Mouse (Mus musculus) kidney, adult 8-10 months (tissue): ENCODE results near the gene Dhx36.

Source experiments
- DNase-seq, 2 experiments: peaks; one replicate each; pipeline ENCODE4 v3.0.0; 2022

Gene Dhx36

DNA sequence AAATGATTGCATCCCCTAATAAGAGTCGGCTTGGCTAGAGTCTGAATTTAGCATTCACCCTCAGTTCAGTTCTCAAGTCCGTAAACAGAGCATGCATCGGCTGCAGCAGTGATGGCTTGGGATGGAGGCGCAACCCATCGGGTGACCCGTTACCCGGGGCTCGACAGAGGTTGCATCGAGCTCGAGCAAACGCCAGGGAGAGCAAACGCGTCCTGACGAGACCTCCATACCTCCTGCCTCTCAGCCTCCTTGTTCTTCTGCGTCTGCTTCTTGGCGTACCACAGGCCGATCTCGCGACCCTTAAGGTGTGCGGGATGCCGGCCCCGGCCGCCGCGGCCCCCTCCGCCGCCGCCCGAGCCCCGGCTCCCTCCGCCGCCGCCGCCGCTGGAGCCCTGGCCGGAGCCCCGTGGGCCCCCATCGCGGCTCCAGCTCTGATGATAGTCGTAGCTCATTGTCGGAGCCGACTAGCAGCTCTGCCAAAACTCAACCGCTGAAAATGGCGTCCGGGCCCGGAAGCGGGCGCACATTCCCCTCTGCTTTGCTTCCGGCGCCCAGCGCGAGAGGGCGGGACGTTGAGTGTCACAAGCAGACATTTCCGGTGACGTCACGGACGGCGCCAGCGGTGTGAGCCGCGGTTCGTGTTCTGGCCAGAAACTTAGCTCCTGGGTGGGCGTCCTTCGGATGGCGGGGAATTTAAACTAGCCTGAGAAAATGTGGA, at the start of gene Dhx36:
Gene Dhx36, minus strand, starts transcription at position 517 of the 718 bp plus-strand sequence.
- peak; percentile 96 to 97 for DNase-seq

DNA sequence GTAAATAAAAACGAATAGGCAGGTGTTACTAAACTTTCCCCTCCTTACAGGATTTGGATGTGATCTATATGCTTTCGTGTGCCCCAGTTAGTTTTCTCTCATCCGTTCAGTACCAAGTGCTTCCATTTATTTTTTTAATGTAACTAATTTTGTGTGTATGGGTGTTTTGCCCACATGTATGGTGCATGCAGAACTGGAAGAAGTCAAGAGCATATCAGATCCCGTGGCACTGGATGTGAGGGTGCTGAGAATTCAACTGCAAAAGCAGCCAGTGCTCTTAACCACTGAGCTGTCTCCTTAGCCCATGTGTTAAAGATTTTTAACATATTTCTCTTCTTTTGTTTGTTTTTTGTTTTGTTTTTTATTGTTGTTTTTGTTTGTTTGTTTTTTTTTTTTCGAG, 20.8 kb upstream of the Dhx36 start:
- DNase-seq = no peak

DNA sequence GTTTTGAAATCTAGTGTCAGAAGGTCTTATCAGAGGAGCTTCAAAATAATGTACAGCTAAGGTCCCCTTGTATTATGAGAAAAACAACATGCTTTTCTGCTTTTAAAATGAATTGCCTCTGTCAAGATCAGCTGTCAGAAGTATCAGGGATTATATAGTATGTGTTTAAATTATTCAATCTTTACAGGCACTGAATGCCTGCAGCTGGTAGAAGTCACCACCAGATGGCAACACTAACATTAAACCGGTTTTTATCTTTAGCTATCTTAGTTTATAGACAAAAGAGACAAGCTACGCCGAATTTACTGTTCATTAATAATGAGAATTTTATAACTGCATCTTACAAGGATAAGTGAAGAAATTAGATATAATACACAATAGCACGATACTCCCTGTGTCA, 20.4 kb upstream of the Dhx36 start:
- peak in 1 of 2 experiments; percentile 9 for DNase-seq

- DNase-seq = no peak
Observed at GRCm38 (mm10) chr3:62507206-62507647, 423 bp upstream of the Dhx36 start.

DNA sequence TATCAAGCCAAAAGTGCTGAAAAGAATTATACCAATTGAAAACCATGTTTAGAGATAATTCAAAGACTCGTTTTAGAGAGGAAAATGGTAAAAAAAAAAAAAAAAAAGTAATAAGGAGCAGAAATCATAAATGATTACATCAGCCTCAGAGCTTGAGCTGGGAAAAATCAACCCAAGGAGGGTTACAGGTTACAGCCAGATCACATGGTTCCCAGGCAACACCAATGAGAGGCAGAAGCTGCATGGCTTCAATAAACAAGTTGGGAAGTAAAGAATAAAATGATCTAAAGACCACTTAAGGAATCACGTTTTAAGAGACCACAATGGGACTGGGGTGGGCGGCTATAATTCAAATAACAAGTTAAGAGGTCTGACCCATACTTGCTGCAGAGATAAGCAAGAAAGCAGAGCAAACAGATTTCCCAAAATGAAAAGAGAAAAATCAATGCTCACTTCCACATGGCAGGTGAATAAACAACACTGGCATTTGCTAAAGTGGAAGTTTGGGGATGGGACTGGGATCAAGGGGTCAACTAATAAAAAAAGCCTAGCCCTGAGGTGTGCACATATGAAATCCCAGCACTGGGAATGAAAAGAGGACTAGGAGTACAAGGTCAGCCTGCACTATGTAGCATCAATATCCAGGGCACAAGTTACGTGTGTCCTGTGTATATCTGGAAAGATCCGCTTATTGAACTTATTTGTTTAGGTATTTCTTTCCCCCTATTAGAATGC, 1.5 kb downstream of the Dhx36 start:
- DNase-seq = no peak

- DNase-seq = no peak
Observed at GRCm38 (mm10) chr3:62499327-62499726, 7.5 kb downstream of the Dhx36 start.

GRCm38 (mm10) chr3:62492568-62492967, 14.2 kb downstream of the Dhx36 start:
- DNase-seq = no peak

GRCm38 (mm10) chr3:62484340-62484739, 22.5 kb downstream of the Dhx36 start:
- DNase-seq = no peak

- no peak for DNase-seq
Observed at GRCm38 (mm10) chr3:62470179-62470578, 36.6 kb downstream of the Dhx36 start.

DNA sequence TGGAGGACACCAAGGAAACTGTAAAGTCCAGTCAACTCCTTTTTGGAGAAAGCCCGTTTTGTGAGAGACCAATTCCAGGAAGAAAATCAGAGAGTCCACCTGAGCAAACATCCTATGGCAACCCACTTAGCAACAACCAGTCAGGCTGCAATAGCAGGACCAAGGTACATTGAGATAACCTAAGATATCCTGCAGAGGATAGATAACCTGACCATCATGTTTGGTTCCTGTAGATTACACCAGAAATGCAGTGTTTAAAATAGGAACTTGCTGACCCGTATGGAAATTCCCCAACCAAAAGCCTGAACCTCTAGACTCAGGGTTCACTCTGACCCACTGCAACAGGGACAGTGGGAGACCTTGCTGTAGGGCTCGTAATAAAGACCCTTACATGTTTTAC, 42.5 kb downstream of the Dhx36 start:
- DNase-seq = no peak

- DNase-seq = no peak
Observed at GRCm38 (mm10) chr3:62459483-62459882, 47.3 kb downstream of the Dhx36 start.

DNA sequence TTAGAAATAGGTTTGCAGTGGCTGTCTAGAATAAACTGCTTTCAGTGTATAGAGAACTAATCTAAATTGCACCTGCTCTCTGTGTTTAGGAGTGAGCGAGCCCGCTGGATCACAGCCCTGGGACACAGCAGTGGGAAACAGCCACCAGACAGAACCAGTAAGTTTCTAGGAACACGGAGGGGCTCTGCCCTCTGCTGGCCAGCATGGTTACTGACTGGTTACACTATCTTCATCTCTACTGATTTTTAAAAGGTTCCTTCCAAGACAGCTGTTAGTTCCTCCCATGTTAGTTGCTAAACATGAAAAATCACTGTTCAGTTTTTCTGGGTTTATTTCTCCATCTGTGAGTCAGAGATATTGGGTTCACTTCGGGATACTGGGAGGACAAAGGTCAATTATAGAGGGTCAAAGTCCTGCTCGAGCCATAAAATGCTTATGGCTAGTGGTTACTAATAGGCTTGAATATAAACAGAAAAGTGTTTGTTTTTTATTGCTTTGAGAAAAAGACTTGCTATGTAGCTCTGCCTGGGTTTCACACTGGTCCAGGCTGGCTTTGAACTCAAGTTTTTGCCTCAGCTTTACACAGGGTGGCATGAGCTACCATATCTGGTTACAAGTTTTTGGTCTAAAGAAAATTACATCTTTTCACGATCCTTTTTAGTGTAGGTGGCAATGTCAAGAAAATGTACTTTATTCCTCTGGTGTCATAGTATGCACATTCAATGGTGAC, 48.4 kb downstream of the Dhx36 start:
- DNase-seq = peak; percentile 29 to 60

GRCm38 (mm10) chr3:62455854-62456253, 51.0 kb downstream of the Dhx36 start:
- DNase-seq = no peak

DNA sequence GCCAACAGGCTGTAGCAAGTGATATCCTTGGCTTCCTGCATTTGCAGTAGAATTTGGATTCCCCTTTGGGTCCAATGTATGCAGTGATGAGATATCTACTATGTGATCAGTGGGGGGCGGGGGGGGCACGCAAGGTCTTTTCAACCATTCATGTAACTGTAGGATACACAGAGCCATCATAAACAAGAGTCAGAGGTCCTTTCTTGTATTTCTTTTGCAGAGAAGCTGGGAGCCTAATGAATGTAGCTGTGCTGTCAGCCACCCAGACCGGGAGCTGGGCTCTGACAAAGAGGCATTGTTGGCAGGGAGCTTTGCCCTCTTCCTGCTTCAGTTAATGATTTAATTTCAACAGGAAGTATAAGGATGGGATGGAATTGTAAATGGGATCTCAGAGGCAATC, 52.7 kb downstream of the Dhx36 start:
- DNase-seq = no peak

GRCm38 (mm10) chr3:62452961-62453360, 53.8 kb downstream of the Dhx36 start:
- DNase-seq = no peak

GRCm38 (mm10) chr3:62449871-62450496, 56.8 kb downstream of the Dhx36 start:
- DNase-seq = no peak

DNA sequence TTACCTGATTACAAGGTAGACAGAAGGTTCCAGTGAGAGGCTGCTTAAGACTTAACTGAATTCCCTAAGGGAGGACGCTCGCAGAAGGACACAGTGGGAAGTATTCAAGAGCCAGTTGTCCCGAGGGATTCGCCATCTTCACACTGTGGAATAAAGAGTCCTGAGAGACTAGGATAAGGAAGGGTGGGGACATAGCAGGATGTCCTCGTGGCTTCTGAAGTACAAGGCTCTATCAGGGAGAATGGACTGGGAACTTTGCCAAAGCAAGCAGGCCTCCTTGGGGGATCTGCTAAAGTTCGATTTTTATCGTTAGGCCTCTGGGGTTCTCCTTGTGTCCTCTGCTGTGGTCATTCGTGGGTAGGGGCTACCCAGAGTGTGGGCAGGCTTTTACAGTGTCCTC, 59.7 kb downstream of the Dhx36 start:
- peak; percentile 18 to 32 for DNase-seq

GRCm38 (mm10) chr3:62446271-62446670, 60.5 kb downstream of the Dhx36 start:
- DNase-seq = no peak

GRCm38 (mm10) chr3:62443582-62444194, 63.1 kb downstream of the Dhx36 start:
- DNase-seq = no peak

DNA sequence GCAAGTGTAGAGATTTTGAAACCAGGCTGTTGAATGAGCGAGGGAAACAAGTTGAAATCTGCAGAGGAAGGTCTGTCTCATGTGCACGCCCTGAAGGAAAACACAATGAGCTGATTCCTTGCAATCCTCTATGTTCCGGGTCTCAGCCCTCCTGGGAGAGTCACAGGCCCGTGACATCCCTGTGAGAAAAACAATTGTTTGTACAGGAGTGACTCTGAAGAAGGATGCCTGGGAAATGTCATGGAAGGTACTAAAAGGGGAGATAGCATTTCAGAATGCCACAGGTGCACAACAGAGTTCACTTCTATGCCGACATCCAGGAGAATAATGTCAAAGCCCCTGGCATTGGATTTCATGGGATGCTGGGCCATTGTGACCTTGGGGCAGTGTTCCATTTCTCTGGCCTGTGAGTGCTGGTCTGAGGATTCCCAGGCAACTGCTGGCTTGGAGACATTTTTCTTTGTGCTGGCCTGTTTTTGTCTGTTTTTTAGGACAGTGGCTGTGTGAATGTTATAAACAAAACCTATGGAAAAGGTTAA, 66.3 kb downstream of the Dhx36 start:
- no peak for DNase-seq

DNA sequence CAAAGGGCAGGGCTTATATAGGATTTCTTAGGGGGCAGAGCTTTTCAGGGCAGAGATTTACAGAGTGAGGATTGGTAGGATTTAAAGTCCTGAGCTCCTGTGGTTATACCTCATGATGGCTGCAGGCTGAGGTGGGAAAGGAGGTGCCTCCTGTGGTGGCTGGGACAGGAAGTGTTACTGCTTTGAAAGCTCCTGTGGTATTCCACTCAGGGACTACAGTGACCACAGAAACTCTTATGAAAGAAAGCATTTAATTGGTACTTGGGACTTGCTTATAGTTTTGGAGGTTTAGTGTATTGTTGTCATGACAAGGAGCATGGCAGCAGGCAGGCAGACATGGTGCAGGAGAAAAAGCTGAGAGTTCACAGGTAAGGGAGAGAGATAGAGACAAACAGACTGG, 70.9 kb downstream of the Dhx36 start:
- DNase-seq = no peak

GRCm38 (mm10) chr3:62433675-62434074, 73.1 kb downstream of the Dhx36 start:
- DNase-seq = no peak
